Mouse (Mus musculus) right cerebral cortex, adult 18-20 months (tissue): ENCODE measurements at regions not wholly inside any gene's neighbourhood (a gene's known extent, or its start where the extent isn't known, plus 50 kb on each side); places are given as distances from the start of the nearest gene placed in this dataset.
A peak's percentile ranks its signal among the peaks of the same experiment; 100 is the strongest.

Source experiments
- DNase-seq: peaks from one replicate; pipeline ENCODE4 v3.0.0; 2022; ENCODE audit warnings: mixed read lengths

DNA sequence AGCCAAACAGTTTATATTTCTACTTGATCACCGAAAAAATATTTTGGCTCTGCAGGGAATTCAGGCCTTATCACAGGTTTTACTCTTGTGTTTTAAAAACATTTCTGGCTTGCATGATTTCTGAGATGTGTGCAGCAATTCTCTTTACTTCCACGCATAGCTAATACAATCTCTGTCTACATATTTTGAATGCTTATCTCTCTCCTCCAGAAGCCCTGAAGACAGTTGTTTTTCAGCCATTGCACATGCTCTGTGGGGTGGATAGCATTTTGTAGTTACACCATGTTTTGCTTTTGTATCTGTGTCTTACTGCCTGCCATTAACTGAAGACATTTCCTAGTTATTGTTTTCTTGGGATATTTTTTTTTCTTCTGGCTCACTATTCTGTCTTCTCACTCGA lies 252.6 kb upstream of the Nr5a2 start:
- DNase-seq, result no peak

DNA sequence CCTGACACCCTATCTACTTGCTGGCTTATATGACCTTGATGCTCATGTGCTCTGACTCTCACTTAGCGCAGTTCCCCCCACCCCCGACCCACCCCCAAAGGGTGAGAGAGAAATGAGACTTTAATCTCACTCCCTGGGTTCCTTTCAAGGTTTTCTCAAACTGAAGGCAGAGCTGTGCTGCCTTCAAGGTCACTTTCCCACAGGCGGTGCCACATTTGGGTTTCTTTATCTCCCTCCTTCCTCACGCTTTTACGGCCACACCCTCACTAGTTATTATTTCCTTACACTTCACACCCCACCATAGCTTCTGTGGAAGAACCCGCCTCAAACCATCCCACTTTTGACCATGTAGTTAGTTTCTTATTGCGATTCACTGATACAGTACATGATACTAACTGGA lies 244.1 kb upstream of the Nr5a2 start:
- DNase-seq, result no peak

DNA sequence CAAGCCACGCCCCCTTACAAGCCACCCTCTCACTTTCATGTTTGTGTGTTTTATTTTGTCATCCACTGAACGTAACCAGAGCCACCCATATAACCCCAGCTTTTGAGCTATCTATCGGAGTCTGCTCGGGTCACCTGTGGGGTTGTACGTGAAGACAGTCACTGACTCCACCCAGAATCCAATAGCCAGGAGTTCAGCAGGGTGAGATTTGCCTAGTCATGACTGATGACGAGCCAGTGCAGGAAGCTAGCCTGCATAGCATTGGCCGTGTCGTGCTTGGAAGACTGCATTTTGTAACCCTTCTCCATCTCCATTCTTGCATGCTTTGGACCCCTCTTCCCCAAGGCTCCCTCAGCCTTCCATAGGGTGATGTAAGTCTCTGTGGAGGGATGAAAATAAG lies 243.3 kb upstream of the Nr5a2 start:
- DNase-seq, result no peak

DNA sequence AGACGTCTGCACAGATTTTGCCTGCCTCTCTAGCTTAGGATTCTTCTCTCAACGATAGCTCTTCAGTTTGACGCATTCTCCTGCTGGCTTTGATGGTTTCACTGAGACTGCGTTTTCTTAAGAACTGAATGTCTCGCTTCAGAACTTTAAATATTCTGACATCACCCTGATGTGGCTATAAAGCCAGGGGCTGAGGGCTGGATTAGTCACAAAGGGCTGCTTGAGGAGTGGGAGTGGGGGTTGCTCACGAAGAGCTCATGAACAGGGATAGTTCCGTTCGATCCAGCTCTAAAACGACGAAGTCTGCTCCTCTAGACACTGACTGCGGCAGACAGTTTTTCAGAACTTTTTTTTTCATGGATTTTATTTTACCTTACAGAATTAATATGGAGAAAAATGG lies 240.7 kb upstream of the Nr5a2 start:
- no peak for DNase-seq

DNA sequence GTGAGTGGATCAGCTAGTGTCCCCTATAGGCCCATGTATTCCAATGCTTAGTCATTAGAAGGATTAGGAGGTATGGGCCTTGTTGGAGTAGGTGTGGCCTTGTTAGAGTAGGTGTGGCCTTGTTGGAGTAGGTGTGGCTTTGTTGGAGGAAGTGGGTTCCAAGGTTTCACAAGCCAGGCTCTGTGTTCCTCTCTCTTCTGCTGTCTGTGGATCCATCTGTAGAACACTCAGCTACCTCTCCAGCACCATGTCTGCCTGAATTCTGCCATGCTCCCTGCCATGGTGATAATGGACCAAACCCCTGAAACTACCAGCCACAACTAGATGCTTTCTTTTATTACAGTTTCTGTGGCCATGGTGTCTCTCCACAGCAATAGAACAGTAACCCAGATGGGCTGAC lies 235.7 kb upstream of the Nr5a2 start:
- no peak for DNase-seq

DNA sequence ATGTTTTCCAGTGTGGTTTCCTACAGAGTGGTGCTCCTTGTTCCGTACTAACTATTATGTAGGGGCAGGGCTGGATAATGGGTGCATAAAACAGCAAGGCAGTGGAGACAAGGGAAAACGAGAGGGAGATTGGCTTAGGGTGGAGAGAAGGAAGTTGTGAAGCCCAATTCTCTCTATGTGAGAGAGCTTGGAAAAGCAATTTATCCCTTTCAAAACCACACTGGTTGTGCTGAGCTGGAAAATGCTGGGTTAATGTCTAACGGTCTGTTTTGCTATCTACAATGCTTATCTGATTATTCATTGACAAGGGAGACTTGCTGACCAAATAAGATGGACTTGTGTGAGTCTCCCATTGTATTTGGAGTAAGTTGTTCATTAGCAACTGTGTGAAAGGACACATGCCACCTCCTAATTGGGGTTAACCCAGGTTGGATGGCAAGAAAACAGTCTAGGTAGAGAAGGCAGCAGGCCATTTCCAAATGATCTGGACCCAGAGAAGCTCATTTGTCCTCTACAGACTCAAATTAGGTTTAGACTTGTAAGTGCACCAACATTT lies 234.9 kb upstream of the Nr5a2 start:
- no peak for DNase-seq

DNA sequence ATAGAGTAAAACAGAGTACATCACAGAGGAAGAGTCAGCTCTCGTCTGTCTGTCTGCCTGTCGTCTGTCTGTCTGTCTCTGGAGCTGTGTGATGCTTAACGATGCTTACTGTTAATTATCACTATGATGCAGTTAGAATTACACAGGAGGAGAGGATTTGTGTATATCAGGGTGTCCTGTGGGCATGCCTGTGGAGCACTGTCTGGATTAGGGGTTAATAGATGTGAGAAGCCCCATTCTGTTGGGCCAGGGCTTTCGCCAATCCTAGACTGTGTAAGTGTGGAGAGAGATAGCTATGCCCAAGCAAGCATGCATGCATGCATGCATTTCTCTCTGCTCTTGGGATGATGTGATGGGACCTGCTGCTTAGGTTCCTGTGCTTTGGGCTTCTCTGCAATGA lies 218.0 kb upstream of the Nr5a2 start:
- no peak for DNase-seq

DNA sequence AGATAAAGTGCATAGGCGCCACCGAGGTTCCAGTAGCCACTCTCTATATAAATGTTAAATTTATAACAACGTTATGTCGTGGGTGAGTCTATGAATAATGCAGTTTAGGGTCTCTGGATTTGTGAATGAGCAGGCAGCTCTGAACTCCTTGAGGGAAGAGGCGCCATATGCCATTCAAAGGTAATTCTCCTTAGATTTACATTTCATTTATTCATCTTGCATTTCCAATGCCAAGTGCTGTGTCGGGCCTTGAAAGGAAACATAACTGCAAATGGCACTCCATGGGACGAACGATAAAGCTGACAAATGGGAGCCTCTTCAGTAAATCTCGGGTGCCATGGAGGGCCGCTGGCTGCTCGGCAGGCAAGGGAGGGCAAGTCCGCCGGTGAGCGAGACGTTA lies 216.4 kb upstream of the Nr5a2 start:
- DNase-seq, result no peak

DNA sequence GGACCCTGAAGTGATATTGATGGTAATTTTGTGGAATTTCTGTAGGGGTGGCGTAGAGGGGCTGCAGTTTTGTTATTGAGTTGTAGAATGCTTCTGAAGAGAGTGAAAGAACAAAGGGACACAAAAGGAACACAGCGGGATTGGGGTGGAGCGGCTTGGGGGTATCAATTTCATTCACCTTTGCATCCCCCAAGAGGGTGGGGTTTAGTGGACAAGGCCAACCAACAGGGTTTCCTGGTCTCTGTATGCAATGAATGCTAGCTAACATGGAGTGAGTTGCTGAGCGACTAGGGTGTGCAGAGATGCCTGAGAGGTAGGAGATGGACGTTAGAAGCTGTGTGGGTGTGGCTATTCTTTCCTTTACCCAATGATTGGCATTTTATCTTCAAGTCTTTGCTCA lies 213.8 kb upstream of the Nr5a2 start:
- no peak for DNase-seq

DNA sequence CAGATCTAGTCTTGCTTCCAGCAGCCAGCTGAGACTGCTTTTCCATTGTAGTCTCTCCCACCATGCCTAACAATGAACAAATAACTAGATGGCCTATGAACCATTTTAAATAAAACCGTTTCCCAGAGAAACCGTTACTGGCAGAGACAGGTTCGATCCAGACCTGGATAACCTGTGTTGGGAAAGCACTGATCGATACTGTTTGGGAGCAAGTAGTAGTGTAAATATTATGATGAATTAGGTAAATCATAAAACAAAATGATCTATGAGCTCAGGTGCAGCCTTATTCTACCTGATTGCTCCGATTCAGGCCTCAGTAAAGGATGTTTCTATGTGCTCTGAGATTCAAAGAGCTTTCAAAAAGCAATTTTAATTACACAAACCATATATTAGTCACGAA lies 211.9 kb upstream of the Nr5a2 start:
- no peak for DNase-seq

DNA sequence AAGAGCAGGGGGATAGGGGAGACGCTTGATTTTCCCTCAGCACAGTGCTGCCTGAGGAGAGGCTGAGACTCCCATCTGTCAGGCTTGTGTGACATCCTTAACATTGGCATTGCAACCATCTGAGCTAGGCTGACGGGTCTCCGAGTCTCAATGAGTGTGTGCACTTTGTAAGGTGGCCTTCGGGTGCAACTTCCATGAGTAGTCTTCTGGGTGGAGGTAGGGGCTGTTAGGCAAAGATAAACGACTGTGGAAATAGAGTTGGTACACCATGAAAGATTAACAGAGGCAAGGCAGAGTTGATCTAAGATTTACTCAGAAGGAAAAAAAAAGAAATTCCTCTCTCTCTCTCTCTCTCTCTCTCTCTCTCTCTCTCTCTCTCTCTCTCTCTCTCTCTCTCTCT lies 211.2 kb upstream of the Nr5a2 start:
- DNase-seq, result no peak

DNA sequence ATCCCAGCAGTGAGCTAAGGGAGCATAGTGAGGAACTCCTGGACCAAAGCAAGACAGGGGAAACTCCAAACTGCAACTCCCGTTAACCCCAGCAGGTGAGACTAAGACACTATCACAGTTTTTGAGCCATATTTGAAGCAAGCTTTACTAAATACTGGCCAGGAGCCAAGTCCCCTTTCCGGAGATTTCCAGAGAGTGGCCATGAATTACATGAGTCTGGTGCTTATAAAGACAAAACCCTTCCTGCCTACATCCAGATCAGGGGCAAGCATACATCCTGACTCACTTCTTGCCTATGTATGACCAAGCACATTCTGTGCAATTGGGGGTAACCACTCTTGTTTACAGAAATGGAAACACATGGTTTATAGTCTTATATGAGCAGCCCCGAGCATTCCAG lies 187.6 kb upstream of the Nr5a2 start:
- DNase-seq, result no peak

DNA sequence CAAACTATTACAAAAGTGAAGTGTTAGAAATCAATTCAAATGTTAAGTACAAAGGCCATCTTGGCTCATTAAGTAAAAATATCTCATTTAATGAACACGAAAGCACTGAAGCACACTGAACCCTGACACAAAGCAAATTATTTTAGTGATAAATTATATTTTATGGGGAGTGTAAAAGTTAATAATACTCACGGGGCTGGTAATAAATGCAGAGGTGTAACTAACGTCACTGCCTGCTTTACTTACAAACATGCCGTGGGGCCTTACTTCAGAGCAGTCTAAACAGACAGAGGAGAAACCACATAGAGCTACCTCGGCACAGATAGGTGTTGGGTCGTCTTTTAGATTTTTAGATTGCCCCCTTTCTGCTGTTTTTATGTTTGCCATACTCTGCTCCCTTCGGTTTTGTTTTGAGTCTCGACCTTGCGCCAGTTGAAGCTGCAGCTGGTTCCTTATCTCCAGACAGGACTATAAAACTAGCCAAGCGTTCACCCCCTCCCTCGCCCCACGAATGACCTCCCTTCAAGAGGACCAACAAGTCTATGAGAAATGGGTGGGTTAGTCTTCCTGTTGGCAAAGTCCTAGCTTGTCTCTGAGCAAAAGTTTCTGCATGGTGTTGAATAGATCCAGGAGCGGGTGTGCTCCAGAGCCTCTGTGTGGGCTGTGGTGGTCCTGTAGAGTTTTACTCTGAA lies 181.8 kb upstream of the Nr5a2 start:
- no peak for DNase-seq

DNA sequence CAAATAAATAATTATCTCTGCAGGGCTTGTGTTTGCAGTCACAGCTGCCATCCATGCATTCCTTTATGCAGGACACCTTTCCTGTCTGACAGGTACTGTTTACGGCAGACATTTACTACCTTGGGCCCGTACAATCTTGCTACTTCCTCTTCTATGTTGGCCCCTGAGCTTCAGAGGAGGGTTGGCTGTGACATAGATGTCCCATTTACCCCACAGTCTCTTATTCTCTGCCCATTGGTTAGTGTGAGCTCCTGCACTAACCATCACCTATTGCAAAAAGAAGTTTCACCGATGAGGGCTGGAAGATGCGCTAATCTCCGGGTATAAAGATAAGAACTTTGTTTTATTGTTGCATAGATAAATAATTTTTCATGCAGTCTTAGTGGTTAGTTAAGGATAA lies 181.1 kb upstream of the Nr5a2 start:
- DNase-seq, result no peak

DNA sequence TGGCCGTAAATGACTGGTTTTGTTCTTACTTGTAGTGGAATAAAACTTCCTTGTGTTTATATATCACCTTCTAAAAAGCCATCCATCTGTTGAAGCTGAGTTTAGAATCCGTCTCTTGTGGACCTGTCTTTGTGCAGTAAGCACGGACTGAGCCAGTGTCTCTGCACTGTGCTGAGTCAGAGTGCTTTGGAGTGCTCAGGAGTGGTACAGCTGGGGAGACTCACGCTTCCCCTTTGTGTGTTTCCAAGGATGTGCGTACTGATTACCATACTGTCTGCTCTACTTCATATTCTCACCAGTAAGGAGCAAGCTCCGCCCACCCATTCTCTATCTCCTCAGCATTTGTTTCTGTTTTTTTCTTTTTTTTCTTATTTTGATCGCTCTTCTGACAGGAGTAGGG lies 175.9 kb upstream of the Nr5a2 start:
- DNase-seq, result peak; percentile 35

DNA sequence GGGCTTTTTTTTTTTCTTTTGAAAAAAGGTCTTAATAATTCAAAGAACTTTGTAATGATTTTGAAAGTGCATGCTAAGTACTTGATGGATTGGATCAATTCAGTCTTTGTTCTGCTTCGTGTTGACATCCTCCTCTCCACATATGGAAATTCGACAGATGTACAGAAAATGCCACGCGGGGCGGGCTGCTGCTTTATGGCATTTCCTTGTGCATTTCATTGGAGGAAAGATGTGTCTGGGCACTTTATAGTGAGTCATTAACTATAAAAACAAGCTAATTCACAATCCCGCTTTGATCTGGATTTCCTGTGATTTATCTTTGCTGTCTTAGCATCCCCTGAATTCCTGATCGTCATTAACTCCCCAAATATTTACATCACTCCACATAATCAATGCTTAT lies 173.5 kb upstream of the Nr5a2 start:
- DNase-seq, result no peak

DNA sequence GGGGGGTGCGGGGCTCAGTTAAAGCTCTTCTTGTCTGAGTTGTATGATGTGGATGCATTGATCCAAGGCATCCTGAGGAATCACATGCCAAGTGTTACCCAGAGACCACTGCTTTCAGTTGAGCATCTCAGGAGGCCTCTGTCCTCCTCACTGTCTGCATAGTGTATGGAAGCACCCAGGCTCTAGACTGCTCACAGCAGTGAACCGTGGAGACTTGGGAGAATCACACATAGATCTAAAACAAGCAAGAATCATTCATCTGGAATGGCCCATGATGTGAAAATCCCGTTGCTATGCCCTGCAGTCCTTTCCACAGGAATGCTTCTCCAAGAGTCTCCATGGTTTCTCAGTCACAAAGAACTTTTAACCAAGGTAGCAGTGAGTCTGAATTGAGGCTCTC lies 170.0 kb upstream of the Nr5a2 start:
- DNase-seq, result no peak

DNA sequence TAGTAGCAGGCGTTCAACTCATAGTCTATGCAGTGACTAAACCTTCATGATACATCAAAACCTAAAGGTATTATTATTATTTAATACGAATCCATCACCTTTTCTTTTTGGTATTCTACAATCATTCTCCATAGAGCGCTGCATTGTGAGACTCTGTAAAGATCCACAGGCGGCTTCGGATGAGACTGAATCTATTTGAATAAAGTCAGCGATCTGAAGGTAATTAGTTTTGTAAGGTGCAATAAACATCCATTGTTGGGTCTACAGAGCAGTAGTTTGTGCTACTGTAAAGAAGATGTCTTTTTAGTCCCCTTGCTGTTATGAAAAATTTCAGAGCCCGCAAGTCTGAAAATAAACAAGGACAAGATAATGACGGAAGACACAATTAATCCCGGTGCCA lies 168.9 kb upstream of the Nr5a2 start:
- DNase-seq, result no peak

DNA sequence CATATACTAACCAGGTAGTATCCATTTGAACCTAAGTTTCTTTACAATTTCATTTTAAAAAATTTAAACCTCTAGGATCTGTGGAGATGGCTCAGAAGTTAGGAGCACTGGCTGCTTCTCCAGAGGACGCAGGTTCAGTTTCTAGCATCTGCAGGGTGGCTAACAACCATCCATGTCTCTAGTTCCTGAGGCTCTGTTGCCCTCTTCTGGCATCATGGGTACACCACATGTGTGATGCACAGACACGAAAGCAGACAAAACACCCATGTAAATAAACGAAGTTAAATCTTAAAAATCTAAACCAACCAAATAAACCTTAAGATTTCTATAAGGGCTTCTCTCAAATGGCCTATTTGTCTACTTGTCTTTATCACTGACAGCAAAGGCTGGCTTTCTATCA lies 157.6 kb upstream of the Nr5a2 start:
- DNase-seq, result no peak

DNA sequence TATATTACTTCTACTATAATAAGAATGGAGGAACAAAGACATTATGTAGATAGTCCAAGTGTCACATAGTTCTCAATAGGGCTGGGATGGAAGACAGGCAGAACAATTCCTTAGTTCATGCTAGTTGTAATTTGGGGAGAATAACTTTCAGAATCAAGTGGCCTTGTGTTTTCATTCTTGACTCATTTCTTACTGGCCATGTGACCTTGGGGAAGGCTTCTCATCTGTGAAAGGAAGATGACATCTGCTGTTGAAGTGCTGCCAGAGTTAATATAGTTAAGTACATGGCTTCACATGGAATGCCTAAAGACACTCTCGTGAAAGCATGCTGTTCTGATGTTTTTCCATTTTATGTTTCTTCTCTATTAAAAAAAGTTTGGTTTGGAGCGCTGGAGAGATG lies 146.2 kb upstream of the Nr5a2 start:
- no peak for DNase-seq

DNA sequence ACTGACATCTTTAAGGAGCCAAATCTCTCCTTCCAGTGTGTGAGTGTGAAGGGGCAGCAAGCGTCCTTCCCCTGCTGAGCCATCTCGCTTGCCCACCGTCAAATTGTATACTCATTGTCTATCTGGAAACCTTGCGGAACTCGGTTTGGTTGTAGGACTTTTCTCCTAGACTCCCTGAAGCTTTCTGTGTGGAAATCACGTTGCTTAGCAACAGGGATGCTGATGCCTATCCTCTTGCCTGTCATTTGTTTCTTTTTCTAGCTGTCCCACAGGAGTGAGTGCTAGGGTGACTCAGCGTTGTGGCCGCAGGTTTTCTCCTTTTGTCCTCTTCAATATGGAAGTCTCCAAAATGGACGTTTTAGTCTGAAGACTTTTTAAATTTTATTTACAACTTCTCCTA lies 131.5 kb upstream of the Nr5a2 start:
- DNase-seq, result peak; percentile 20

DNA sequence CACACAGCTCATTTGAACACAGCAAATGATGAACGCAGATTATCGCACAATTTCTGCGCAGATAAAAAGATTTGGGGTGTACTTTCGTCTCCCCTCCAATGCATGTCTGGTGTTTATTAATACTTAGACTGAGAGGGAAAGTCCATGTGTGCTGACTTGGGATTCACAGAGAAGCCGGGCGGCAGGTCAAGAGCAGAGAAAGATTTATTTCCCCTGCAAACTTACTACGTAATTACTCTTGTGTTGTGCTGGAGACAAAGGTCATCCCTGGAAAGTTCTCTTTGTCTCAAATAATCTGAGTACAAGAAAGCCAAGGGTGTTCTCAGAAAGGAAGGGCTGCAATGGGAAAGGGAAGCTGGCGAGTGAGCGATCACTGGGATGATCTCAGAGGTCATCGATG lies 127.9 kb upstream of the Nr5a2 start:
- no peak for DNase-seq

DNA sequence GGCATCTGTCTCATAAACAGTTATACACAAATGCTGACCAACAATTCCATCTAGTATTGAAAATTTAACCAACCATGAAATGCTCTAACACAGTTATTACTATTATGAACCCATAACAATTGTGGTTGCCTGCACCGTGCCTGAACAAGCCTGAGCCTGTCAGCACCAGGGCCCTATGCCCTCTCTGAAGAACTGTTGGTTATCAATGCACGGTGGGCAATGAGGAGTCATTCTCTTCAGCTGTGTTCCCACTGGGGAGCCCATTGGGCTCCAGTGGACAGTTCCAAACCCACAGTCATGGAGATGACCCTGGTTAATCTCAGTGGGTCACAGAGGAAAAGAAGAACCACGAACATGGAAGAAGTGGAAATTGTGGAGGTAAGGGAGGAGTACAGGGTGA lies 126.5 kb upstream of the Nr5a2 start:
- no peak for DNase-seq

DNA sequence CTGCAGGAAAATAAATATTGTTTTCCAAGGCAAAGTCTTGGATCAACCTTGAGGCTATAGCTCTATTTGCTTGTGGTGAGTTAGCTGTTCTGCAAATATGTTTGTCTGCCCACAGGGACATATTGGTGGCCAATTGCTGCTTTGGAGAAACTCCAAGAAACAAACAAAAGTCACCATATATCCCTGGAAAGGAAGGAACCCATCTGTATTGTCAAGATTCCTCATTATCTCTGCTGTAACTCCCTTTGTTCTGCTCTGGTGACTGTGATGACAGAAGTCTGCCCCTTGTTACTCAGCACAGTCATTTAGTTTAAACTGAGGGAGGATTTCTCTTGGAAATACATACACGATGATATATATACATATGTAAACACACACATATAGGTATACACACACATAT lies 123.3 kb upstream of the Nr5a2 start:
- DNase-seq, result no peak

DNA sequence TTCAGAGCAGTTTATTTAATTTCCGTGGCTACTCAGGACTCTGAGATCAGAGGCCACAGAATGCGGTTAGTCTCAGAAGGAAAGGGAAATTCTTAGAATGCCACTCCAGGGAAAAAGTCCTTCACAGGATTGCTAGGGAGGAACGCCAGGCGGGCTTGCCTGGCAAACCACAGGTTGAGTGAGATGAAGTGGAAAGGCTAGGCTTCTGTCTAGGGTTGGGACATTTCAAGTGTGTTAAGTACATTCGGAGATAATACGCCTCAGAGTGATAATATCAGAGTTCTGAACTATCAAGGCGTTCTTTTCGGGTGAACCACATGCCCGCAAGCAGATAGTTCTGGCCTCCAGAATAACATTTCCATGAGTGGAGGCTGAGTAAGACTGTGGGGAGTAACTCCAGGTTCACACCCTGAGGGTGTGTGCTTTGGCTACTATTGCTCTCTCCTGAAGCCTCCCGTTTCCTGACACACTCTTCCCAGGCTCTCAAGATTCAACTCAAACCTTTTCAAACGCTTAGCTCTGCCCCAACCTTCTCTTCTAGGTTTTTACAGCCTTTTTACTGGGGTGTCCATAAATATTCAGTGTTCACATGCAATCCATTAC lies 119.3 kb upstream of the Nr5a2 start:
- no peak for DNase-seq
